ENCODE assay signal across 19 mouse cellular contexts in genomic region chr4:123286790-123287189, GRCm38 (mm10). TPM values are rescaled to one million over a fixed set of nuclear protein-coding genes. Genes with fewer than 3 reads are reported as not detected.
DNase-seq lines count a peak whose midpoint lies in the region; ATAC-seq lines count a peak whose summit lies in the region.
"Had no signal": no experiment of that assay in that cellular context is flagged by ENCODE, and none has a peak within 500 bp of the region (broad histone marks: within the 10 kb centered on the region; RNA-seq: fewer than 3 reads in every experiment).

No protein-coding gene starts in this region.

- ATAC-seq in heart, embryonic 15.5 days (replicated peaks; ENCODE audit: insufficient number of reproducible peaks, insufficient read depth, low FRiP score, low read depth) = no peak
- peak; percentile 64 for ATAC-seq in megakaryocyte-erythroid progenitor cell, adult 5-6 weeks (replicated peaks; ENCODE audit: low FRiP score, low TSS enrichment, poor library complexity, severe bottlenecking)
- ATAC-seq in forebrain, embryonic 12.5 days (ENCODE audit: low FRiP score) = no peak
- ATAC-seq in megakaryocyte, adult 5-6 weeks (ENCODE audit: poor library complexity, severe bottlenecking) = no peak
- ATAC-seq: CD4-positive, CD25-positive, alpha-beta regulatory T cell, adult 4 months; inflammation-experienced regulatory T-cells, adult 6 months had no signal

- WGBS in heart, embryonic 15.5 days = 66% methylated on average over 2 of the region's 2 CpGs
- 93% methylated on average over 2 of the region's 2 CpGs for WGBS in forebrain, embryonic 12.5 days

- H3K4me3 ChIP-seq in heart, embryonic 15.5 days = no peak overlapping the region
- H3K4me3 ChIP-seq in forebrain, embryonic 12.5 days (replicated peaks) = no peak overlapping the region
- H3K4me3 ChIP-seq: midbrain, embryonic 12.5 days had no signal

- peaks cover 47% of the 10 kb centered on the region for H3K36me3 ChIP-seq in heart, embryonic 15.5 days
- peaks cover 52% of the 10 kb centered on the region for H3K36me3 ChIP-seq in forebrain, embryonic 12.5 days (replicated peaks)

- H3K27ac ChIP-seq in heart, embryonic 15.5 days = no peak overlapping the region
- H3K27ac ChIP-seq in forebrain, embryonic 12.5 days = no peak overlapping the region
- H3K27ac ChIP-seq: embryonic facial prominence, embryonic 10.5 days; midbrain, embryonic 12.5 days had no signal

- no peak for DNase-seq in heart, adult 18-20 months
- DNase-seq in c-Kit-negative CD71-positive TER-119-positive erythroid progenitor cells, embryonic 14.5 days (ENCODE audit: low read depth, low spot score) = peak; percentile 75
- peak; percentile 76 for DNase-seq in liver
- DNase-seq: adrenal gland, postnatal 14 days; cerebellum, postnatal 25 days; gastrocnemius, postnatal 36 days; lung, postnatal 14 days; right cerebral cortex, adult 18-20 months; thymus, adult 18-20 months had no signal

- no peak overlapping the region for H3K9ac ChIP-seq in heart, embryonic 15.5 days
- H3K9ac ChIP-seq in forebrain, embryonic 12.5 days = no peak overlapping the region
- H3K9ac ChIP-seq: midbrain, embryonic 12.5 days had no signal

- peak overlapping the region; percentile 85 for H3K4me2 ChIP-seq in heart, embryonic 15.5 days
- no peak overlapping the region for H3K4me2 ChIP-seq in forebrain, embryonic 12.5 days
- H3K4me2 ChIP-seq: midbrain, embryonic 12.5 days had no signal

- H3K27me3 ChIP-seq in heart, embryonic 15.5 days = no peaks in the 10 kb centered on the region
- no peaks in the 10 kb centered on the region for H3K27me3 ChIP-seq in forebrain, embryonic 12.5 days
- H3K27me3 ChIP-seq: midbrain, embryonic 12.5 days had no signal

- H3K9me3 ChIP-seq in heart, embryonic 15.5 days (replicated peaks) = no peaks in the 10 kb centered on the region
- no peaks in the 10 kb centered on the region for H3K9me3 ChIP-seq in forebrain, embryonic 12.5 days
- H3K9me3 ChIP-seq: embryonic facial prominence, embryonic 10.5 days; midbrain, embryonic 12.5 days had no signal

- peaks cover 42% of the 10 kb centered on the region for H3K4me1 ChIP-seq in heart, embryonic 15.5 days (replicated peaks)
- peaks cover 25% of the 10 kb centered on the region for H3K4me1 ChIP-seq in forebrain, embryonic 12.5 days

RNA-seq across cellular contexts. Expression of gene Pabpc4, which starts 24.6 kb away (rescaled TPM):
- polyA plus RNA-seq in heart, embryonic 15.5 days (2015; fragmentation: Nextera tagmentation; extraction: Ambion mirVana) = 51.3 and 53.8 TPM in 2 replicates
- 100 to 1,000 TPM; 336 to 356 TPM for total RNA-seq in heart, adult 18-20 months (2021)
- total RNA-seq in megakaryocyte-erythroid progenitor cell, adult 5-6 weeks (2014; fragmentation: Nextera tagmentation) = 364 and 416 TPM in 2 replicates
- 201 and 257 TPM in 2 replicates for total RNA-seq in megakaryocyte-erythroid progenitor cell, adult 5-6 weeks (2017)
- polyA plus RNA-seq in forebrain, embryonic 12.5 days (2016; fragmentation: Nextera tagmentation; extraction: Ambion mirVana) = 35.5 and 36.0 TPM in 2 replicates
- 29.1 and 32.3 TPM in 2 replicates for total RNA-seq in megakaryocyte, adult 5-6 weeks (2015)
- 30.1 and 34.8 TPM in 2 replicates for total RNA-seq in megakaryocyte, adult 5-6 weeks (2017)

RNA-seq across cellular contexts. Expression of gene Oxct2a, which starts 36.6 kb away (rescaled TPM):
- not detected in 2 replicates for polyA plus RNA-seq in heart, embryonic 15.5 days (2015; fragmentation: Nextera tagmentation; extraction: Ambion mirVana)
- total RNA-seq in heart, adult 18-20 months (2021) = not detected
- not detected in 2 replicates for total RNA-seq in megakaryocyte-erythroid progenitor cell, adult 5-6 weeks (2014; fragmentation: Nextera tagmentation)
- total RNA-seq in megakaryocyte-erythroid progenitor cell, adult 5-6 weeks (2017) = not detected in 2 replicates
- not detected in 2 replicates for polyA plus RNA-seq in forebrain, embryonic 12.5 days (2016; fragmentation: Nextera tagmentation; extraction: Ambion mirVana)
- not detected in 2 replicates for total RNA-seq in megakaryocyte, adult 5-6 weeks (2015)
- total RNA-seq in megakaryocyte, adult 5-6 weeks (2017) = not detected in 2 replicates
- total RNA-seq: adrenal gland, postnatal 14 days had no signal
- polyA plus RNA-seq: CD4-positive, CD25-positive, alpha-beta regulatory T cell, adult 4 months; embryonic facial prominence, embryonic 10.5 days; hindbrain, embryonic 11.5 days; inflammation-experienced regulatory T-cells, adult 6 months; kidney, embryonic 14.5 days; midbrain, embryonic 12.5 days had no signal

RNA-seq across cellular contexts. Expression of gene Heyl, which starts 53.4 kb away (rescaled TPM):
- polyA plus RNA-seq in heart, embryonic 15.5 days (2015; fragmentation: Nextera tagmentation; extraction: Ambion mirVana) = 13.0 and 21.2 TPM in 2 replicates
- total RNA-seq in heart, adult 18-20 months (2021) = 10 to 100 TPM in 1 of 2 experiments, 1 to 10 TPM in 1; 8.9 to 11.2 TPM
- total RNA-seq in megakaryocyte-erythroid progenitor cell, adult 5-6 weeks (2014; fragmentation: Nextera tagmentation) = 0.27 and 1.3 TPM in 2 replicates
- not detected in 2 replicates for total RNA-seq in megakaryocyte-erythroid progenitor cell, adult 5-6 weeks (2017)
- 5.1 and 5.9 TPM in 2 replicates for polyA plus RNA-seq in forebrain, embryonic 12.5 days (2016; fragmentation: Nextera tagmentation; extraction: Ambion mirVana)
- total RNA-seq in megakaryocyte, adult 5-6 weeks (2015) = not detected in 2 replicates
- total RNA-seq in megakaryocyte, adult 5-6 weeks (2017) = not detected in 2 replicates
- polyA plus RNA-seq: CD4-positive, CD25-positive, alpha-beta regulatory T cell, adult 4 months had no signal

RNA-seq across cellular contexts. Expression of gene Bmp8a, which starts 56.3 kb away (rescaled TPM):
- polyA plus RNA-seq in heart, embryonic 15.5 days (2015; fragmentation: Nextera tagmentation; extraction: Ambion mirVana) = 0.11 TPM in 1 of 2 replicates, not detected in the other
- total RNA-seq in heart, adult 18-20 months (2021) = not detected
- total RNA-seq in megakaryocyte-erythroid progenitor cell, adult 5-6 weeks (2014; fragmentation: Nextera tagmentation) = not detected in 2 replicates
- total RNA-seq in megakaryocyte-erythroid progenitor cell, adult 5-6 weeks (2017) = not detected in 2 replicates
- 0.29 TPM in 1 of 2 replicates, not detected in the other for polyA plus RNA-seq in forebrain, embryonic 12.5 days (2016; fragmentation: Nextera tagmentation; extraction: Ambion mirVana)
- not detected in 2 replicates for total RNA-seq in megakaryocyte, adult 5-6 weeks (2015)
- not detected in 2 replicates for total RNA-seq in megakaryocyte, adult 5-6 weeks (2017)
- total RNA-seq: adrenal gland, postnatal 14 days had no signal
- polyA plus RNA-seq: CD4-positive, CD25-positive, alpha-beta regulatory T cell, adult 4 months; embryonic facial prominence, embryonic 10.5 days; inflammation-experienced regulatory T-cells, adult 6 months had no signal

Comparison
In these comparisons a context has a peak if more than half of its experiments do, and no peak if none do; other contexts are left out.
1. DNase-seq: peak in c-Kit-negative CD71-positive TER-119-positive erythroid progenitor cells, embryonic 14.5 days (single experiment) and liver (single experiment); none in heart, adult 18-20 months (0 of 2).
2. RNA of gene Pabpc4, which starts 24.6 kb away (total RNA-seq): 201 to 416 TPM in megakaryocyte-erythroid progenitor cell, adult 5-6 weeks and 336 to 356 TPM in heart, adult 18-20 months; 29.1 to 34.8 TPM in megakaryocyte, adult 5-6 weeks; every median in the first group is over 4 times any median in the second.
3. RNA of gene Heyl, which starts 53.4 kb away (total RNA-seq): 8.9 to 11.2 TPM in heart, adult 18-20 months; 0.27 to 1.3 TPM in megakaryocyte-erythroid progenitor cell, adult 5-6 weeks and not detected in megakaryocyte, adult 5-6 weeks; every median in the first group is over 4 times any median in the second.